Mouse (Mus musculus) lung, adult 2 months (tissue): ENCODE measurements at regions not wholly inside any gene's neighbourhood (a gene's known extent, or its start where the extent isn't known, plus 50 kb on each side); places are given as distances from the start of the nearest gene placed in this dataset.
"Not testable (repeated sequence)": the region's sequence is repeated elsewhere in the genome, so short reads cannot be mapped to it uniquely, and the experiment has no call there.

Experiments used
- DNase-seq: peaks from one replicate; pipeline ENCODE4 v3.0.0; 2022
- H3K4me1 ChIP-seq: fragments of 200-500 bp; 2 replicates; pipeline ENCODE4 v1.6.1; 2011; ENCODE audit warnings: low read length; ENCODE audit not compliant: control insufficient read depth, insufficient read depth
- H3K4me3 ChIP-seq: fragments of 200-500 bp; replicated peaks from 2 replicates; pipeline ENCODE3; 2011; ENCODE audit warnings: low read depth, mild to moderate bottlenecking, control low read depth, low read length; ENCODE audit errors: extremely low read depth
- CTCF ChIP-seq: fragments of 200-500 bp; IDR thresholded peaks from 2 replicates; pipeline ENCODE4 v1.5.1; 2011; ENCODE audit warnings: mild to moderate bottlenecking, low read length, control low read depth; ENCODE audit not compliant: insufficient read depth
- POLR2A ChIP-seq: fragments of 200-500 bp; IDR thresholded peaks from 2 replicates; pipeline ENCODE4 v1.6.1; 2011; ENCODE audit warnings: low read depth, mild to moderate bottlenecking, control low read depth, low read length, borderline replicate concordance; ENCODE audit errors: extremely low read depth
- whole genome bisulfite sequencing: fragments of 180-500 bp; shearing (Covaris S2); methylation state at CpG from one replicate; pipeline ENCODE4 v1.1.7; 2018; 5-methylcytosine and 5-hydroxymethylcytosine counted together

DNA sequence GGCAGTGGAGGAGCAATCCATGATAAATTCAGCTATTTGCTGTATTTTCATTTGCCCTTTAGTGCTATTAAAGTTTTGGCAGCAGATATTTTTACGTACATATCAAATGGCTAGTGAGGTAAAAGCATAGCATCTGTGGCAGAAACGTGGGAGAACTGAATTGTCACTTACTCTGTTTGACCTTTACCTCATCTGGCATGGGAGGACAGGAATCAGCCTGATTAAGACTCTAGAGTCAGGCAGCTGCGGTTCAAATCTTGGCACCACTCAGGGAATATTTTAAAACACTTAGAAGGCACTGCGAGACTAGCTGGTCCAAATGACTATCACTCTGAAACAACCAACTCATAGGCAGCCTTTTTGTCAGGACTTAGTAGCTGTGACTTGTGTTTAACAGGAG lies 337.4 kb upstream of the Cwc22 start:
- H3K4me1 ChIP-seq, result no peaks in the 10 kb centered on the region
- TF ChIP-seq CTCF, result no peak
- TF ChIP-seq POLR2A, result no peak
- DNase-seq, result no peak
- no peak overlapping the region for H3K4me3 ChIP-seq
- 50% methylated on average over 4 of the region's 4 CpGs for WGBS

DNA sequence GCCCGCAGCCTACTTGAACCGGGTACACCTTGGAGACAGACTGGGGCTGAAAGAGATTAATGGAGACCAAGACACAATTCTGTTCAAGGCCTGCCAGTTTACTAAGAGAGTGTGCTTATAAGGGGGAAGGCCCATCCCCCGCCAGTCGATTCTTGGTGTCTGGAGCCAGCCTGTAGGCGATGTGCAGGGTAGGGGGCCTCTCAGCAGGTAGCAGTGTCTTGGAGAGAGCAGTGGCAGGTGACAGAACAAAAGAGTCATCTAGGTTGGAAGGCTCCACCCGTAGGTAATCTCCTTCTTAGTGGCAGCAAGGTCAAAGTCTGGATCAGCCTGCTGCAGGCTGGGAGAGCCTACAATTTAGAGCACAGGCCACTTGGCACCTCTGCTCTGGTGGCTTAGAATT lies 335.7 kb upstream of the Cwc22 start:
- not testable (repeated sequence) for DNase-seq, H3K4me3 ChIP-seq, H3K4me1 ChIP-seq
- 80% methylated on average over 6 of the region's 6 CpGs for WGBS

DNA sequence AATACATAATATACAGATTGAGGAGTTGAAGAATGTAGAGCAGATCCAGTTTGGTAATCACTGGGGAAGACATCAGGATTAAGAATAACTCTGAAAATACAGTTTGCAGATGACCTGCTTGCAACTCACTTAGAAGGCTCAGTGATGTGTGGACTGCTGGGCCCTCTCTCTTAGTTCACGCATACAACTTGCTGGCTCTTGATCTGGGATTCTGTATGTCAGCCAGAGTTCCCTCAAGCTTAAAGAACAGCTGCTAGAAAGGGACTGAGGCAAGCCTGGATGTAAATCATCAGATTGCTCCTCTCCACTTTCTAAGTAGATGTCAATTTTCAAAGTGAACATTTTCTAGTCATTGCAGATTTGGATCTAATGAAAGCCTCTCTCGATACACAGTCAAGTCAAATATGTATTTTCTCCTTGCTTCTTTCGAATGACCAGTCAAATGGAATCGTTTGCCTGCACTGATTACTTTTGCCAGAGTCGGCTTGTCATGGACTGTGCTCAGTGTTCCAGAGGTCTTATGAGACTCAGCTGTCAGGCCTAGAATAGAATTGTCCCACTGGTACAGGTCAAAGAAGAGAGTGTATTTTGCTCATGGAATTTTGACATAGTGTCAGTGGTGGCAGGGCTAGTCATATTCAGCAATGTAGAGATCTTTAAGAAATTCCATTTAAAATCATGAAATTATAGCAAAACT lies 334.2 kb upstream of the Cwc22 start:
- Histone ChIP-seq H3K4me3 (no peak overlapping the region), H3K4me1 (no peaks in the 10 kb centered on the region)
- DNase-seq, result no peak
- WGBS, result 69% methylated on average over 5 of the region's 5 CpGs
- TF ChIP-seq CTCF, result no peak
- TF ChIP-seq POLR2A, result no peak

DNA sequence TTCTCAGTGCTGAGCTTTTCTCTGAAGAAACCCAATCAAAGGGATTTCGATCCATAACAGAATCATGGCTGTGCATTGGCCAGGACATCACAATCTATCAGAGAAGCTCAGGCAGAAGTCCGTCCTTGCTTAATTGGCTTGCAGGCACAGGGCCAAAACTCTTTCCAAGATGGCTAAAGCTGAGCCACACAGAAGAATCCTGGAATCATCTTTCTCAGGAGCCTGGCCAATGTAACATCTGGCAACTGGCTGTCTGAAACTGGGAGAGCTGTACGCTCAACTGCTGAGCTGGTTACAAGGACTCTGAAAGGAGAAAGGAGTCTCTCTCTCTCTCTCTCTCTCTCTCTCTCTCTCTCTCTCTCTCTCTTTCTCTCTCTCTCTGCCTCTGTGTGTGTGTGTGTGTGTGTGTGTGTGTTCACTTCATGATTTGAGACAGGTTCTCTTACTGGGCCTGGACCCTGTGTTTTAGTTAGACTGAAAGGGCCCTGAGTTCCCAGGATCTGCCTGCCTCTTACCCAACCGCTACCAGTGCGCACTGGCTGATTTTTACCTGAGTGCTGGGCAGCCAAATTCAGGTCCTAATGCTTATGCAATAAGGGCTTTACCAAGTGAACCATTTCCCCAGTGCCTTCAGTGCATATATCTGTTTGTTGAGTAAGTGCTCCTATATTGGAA lies 333.3 kb upstream of the Cwc22 start:
- TF ChIP-seq POLR2A (no peak), CTCF (no peak)
- 70% methylated on average over 5 of the region's 5 CpGs for WGBS
- H3K4me3 ChIP-seq, result no peak overlapping the region
- no peaks in the 10 kb centered on the region for H3K4me1 ChIP-seq
- peak; percentile 10 for DNase-seq

DNA sequence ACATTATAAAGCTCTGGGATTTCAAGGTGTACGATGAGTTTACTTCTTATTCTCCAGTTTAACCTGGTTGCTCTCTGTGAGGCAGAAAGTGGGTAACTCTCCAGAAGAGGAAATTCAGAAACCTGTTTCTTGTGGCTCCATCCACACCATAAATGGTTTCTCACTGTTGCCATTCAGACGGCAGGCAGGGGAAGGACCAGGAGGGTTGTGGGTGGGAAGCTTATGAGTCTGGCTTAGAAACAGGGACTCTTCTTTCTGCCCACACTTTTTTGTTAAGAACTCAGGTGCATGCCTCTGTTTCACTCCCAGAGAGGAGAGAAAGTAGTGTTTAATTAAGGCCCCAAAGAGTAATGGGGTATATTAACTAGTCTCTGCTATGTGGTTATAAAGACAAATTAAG lies 332.5 kb upstream of the Cwc22 start:
- TF ChIP-seq CTCF (no peak), POLR2A (no peak)
- no peak for DNase-seq
- Histone ChIP-seq H3K4me3 (no peak overlapping the region), H3K4me1 (no peaks in the 10 kb centered on the region)
- WGBS, result 73% methylated on average over 2 of the region's 2 CpGs

DNA sequence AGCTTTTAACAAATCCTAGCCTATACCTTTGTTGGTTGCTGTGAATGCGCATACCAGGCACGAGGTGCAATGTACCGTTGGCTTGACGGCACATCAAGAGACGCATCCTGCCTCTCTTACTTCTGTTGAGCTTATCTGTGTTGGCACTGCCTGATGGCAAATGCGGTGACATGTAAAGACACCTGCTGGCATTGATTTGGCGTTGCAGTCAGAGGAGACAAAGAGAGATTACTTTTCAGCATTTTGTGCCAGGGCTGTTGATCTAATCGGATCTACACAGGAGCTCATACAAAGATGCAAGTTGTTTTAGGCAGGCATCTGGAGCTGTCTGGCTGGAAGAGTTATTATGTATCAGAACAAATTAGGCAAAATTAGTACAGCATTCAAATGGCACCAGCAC lies 331.5 kb upstream of the Cwc22 start:
- no peak for TF ChIP-seq CTCF
- no peak for TF ChIP-seq POLR2A
- Histone ChIP-seq H3K4me1 (no peaks in the 10 kb centered on the region), H3K4me3 (no peak overlapping the region)
- 76% methylated on average over 8 of the region's 8 CpGs for WGBS
- no peak for DNase-seq

DNA sequence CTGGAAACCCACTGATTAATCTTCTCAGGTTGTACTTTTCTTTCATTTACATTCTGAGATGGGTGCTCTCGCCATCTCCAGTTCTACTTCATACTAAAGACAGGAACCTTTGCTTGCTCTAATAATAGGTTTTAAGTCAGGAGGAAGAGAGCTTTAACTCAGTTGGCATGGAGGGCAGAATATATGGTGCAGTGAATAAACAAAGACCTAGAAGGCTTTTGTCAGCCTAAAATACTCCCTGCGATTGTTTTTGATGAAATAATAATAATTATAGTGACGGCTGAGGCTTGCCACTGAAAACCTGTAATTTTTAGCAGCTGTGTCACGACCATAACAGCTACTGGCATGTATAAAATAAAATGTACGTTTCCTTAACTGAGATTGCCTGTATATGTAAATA lies 327.9 kb upstream of the Cwc22 start:
- TF ChIP-seq POLR2A, result no peak
- no peak for TF ChIP-seq CTCF
- no peak for DNase-seq
- Histone ChIP-seq H3K4me3 (no peak overlapping the region), H3K4me1 (no peaks in the 10 kb centered on the region)
- 83% methylated on average over 5 of the region's 5 CpGs for WGBS

DNA sequence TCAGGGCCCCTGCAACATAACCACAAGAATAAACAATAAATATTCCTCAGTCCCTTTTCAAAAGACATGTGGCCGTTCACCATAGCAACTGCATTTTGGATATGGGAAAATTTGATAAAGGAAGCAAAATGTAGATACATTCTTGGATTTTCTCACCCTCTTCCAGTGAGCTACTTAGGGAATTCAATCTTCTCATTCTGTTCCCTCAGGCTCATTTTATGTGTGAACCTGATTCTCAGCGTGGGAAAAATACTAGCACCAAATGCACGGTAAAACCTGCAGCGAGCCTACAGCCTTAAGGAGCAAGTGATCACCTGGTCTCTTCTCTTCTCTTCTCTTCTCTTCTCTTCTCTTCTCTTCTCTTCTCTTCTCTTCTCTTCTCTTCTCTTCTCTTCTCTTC lies 322.5 kb upstream of the Cwc22 start:
- 83% methylated on average over 4 of the region's 4 CpGs for WGBS
- TF ChIP-seq CTCF (no peak), POLR2A (no peak)

DNA sequence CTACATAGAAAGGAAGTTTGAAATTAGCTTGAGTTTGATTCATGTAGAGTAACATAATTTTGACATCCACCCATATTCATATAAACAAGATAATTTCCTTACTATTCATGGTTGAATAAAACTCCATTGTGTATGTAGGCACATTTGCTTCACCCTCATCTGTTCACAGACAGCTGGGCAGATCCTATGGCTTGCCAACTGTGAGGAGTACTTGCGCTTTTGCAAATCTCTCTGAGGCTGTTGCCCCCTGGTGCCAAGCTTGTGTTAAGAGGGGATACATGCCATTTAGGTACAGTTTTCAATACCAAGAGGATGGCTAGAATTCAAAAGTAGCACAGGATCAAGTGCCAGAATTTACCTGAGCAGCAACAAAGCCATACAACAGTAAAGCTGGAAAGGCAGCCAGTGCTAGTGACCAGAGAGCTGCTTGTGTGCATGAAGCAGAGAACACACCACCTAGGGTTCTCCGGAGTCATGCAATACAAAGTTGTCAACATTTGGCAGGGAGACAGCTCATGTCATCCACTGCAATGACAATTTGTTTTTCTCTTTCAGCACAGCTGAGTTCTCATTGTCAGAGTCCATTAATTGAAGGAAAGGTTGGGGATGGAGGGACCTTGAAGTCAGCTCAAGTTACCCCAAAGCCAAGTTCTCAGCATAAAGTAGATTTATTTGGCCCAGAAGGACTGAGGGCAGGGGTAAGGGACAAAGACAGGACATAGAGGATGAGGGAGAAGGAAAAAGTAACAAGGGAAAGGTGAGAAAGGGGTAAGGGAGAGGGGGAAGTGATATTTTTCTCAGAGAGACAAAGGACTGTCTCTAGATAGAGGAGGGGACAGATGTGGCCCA lies 321.6 kb upstream of the Cwc22 start:
- WGBS, result 82% methylated on average over 2 of the region's 2 CpGs
- no peak for DNase-seq
- Histone ChIP-seq H3K4me3 (no peak overlapping the region), H3K4me1 (no peaks in the 10 kb centered on the region)
- TF ChIP-seq CTCF (no peak), POLR2A (no peak)

More for the DNA sequence above, 322.5 kb upstream of the Cwc22 start:
- H3K4me1 ChIP-seq, result no peaks in the 10 kb centered on the region
- no peak for DNase-seq
- no peak overlapping the region for H3K4me3 ChIP-seq

DNA sequence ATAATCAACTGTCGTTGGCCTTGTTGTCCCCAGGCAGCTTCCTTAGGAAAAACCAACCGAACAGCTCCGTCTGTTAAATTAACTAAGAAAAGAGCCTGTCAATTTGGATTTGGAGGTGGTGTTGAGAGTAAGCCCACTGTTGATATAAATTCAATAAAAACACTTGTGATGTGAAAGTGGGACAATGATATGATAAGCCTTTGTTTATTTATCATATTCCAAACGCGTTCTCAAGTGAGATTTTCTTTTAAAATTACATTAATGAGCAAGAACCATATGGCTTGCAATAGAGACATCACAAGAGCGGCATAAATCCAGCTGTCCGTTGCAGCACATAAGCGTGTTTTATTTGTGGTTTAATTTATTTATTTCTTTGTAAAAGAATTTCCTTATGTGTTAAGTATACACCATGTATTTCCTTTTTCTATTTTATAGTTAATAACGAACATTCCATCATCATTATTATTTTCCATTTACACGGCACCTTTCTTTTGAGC lies 307.5 kb upstream of the Cwc22 start:
- 71% methylated on average over 10 of the region's 10 CpGs for WGBS
- no peaks in the 10 kb centered on the region for H3K4me1 ChIP-seq
- H3K4me3 ChIP-seq, result no peak overlapping the region
- TF ChIP-seq CTCF, result no peak
- no peak for TF ChIP-seq POLR2A
- DNase-seq, result no peak
